Mouse (Mus musculus): Measurements from ENCODE around the gene Nqo2.

GRCm38 (mm10) chr13:34003058-34003457 lies 38.6 kb downstream of the Nqo2 start:
- TF ChIP-seq CTCF (IDR thresholded peaks at IDR 0.05; ENCODE audit: insufficient read depth, low read depth, low read length): no peak
- TF ChIP-seq POLR2A (IDR thresholded peaks at IDR 0.05; ENCODE audit: insufficient read depth, low read depth, low read length): no peak

Measured in olfactory bulb, adult 2 months (tissue).